Mouse (Mus musculus): ENCODE data around the gene Dnm2.

DNA sequence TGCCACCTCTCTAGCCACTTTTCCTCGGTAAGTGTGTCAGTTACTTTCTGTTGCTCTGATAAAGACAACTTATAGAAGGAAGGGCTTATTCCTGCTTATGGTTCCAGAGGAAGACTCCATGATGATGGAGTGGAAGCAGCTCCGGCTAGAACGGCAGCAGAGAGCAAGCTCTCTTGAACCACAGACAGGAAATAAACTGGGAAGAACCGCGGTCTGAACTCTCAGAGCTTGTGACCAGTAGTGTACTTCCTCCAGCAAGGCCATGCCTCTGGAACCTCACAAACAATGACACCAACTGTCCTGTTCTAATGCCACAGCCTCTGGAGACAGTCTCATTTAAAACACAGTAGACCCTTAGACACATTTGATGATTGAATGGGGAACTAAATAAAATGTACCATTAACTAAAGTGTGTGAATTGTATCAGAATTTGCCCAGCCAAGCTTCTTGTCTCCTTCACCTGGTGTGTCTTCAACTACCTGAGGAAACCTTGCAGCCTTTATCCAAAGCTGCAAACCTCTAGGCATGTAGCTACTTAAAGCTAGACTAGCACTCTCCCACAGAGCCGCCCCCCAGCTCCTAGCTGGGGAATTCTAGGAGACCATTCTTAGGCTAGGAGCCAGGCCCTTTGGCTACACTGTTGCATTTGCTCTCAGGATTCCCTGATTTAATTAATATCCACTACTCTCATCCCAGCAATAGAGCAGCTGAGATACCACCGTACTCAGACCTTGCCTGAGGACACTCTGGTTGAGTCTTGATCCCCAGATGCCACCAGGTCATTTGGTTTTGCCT lies 100.6 kb downstream of the Dnm2 start:
- no peak for TF ChIP-seq CTCF (IDR thresholded peaks at IDR 0.05; ENCODE audit: borderline replicate concordance, insufficient read depth, low read depth, low read length)
- no peak for TF ChIP-seq POLR2A (IDR thresholded peaks at IDR 0.05; ENCODE audit: borderline replicate concordance, insufficient read depth, low read length)
